Mouse (Mus musculus): Measurements from ENCODE around the gene Ube2d1. TPM values are rescaled to one million over a fixed set of nuclear protein-coding genes. Genes with fewer than 3 reads are reported as not detected.

The Ube2d1 gene
- 12.0 TPM for polyA plus RNA-seq (2015; fragmentation: Illumina TruSeq; extraction: RNeasy Lipid Tissue Mini Kit (QIAGEN cat#74804); ENCODE audit: insufficient read depth, low read depth, low replicate concordance)

GRCm38 (mm10) chr10:71285126-71285580 is at the start of gene Ube2d1:
TSS of gene Ube2d1 (minus strand) at chr10:71285262.

GRCm38 (mm10) chr10:71238240-71238554 is 46.9 kb downstream of the Ube2d1 start, which contains the start of gene Tfam:
TSS of gene Tfam (minus strand) at chr10:71238280.

Other genes starting within 250 kb of the Ube2d1 start
- 7.8 TPM for gene Bicc1, start 125.6 kb downstream of the Ube2d1 start, polyA plus RNA-seq (2015; fragmentation: Illumina TruSeq; extraction: RNeasy Lipid Tissue Mini Kit (QIAGEN cat#74804); ENCODE audit: insufficient read depth, low read depth, low replicate concordance)
- gene Tfam, start 47.0 kb downstream of the Ube2d1 start, polyA plus RNA-seq (2015; fragmentation: Illumina TruSeq; extraction: RNeasy Lipid Tissue Mini Kit (QIAGEN cat#74804); ENCODE audit: insufficient read depth, low read depth, low replicate concordance), result 2.5 TPM
- 14.6 TPM for gene Cisd1, start 59.7 kb upstream of the Ube2d1 start, polyA plus RNA-seq (2015; fragmentation: Illumina TruSeq; extraction: RNeasy Lipid Tissue Mini Kit (QIAGEN cat#74804); ENCODE audit: insufficient read depth, low read depth, low replicate concordance)
- gene Ipmk, start 62.5 kb upstream of the Ube2d1 start, polyA plus RNA-seq (2015; fragmentation: Illumina TruSeq; extraction: RNeasy Lipid Tissue Mini Kit (QIAGEN cat#74804); ENCODE audit: insufficient read depth, low read depth, low replicate concordance), result 2.8 TPM